Mouse (Mus musculus) hematopoietic stem cell, adult 5-6 weeks (primary cell): ENCODE data around the gene Ttc28. TPM values are rescaled to one million over a fixed set of nuclear protein-coding genes. Genes with fewer than 3 reads are reported as not detected.

Experiments
- ATAC-seq, 2 experiments: fragments of 125-278 bp in 1 of 2; replicated peaks in 1 of 2; 2 replicates each; pipeline ENCODE4 v1.8.0; 2016 to 2017; ENCODE audit warnings: inconsistent platforms in 2 of 2, mild to moderate bottlenecking in 2 of 2, moderate number of reproducible peaks in 2 of 2, low read depth in 1 of 2, moderate TSS enrichment in 1 of 2; ENCODE audit not compliant: low FRiP score in 2 of 2, poor library complexity in 2 of 2, severe bottlenecking in 2 of 2, insufficient read depth in 1 of 2, low TSS enrichment in 1 of 2
- total RNA-seq: library from RNA; stranded (forward); fragments of 172-1452, 232-1000 nt; gene quantifications from 2 replicates; pipeline ENCODE4 v1.2.3, GENCODE M21; 2017

Gene Ttc28
- total RNA-seq, 1 experiment from 2014 or later, result 2.3 TPM

GRCm38 (mm10) chr5:111313833-111314232, 434.2 kb downstream of the Ttc28 start:
- no peak for ATAC-seq

- no peak for ATAC-seq
Measured at GRCm38 (mm10) chr5:111315061-111315460, 435.5 kb downstream of the Ttc28 start.

- ATAC-seq, result no peak
Measured at GRCm38 (mm10) chr5:111317526-111317925, 437.9 kb downstream of the Ttc28 start.

- no peak for ATAC-seq
Measured at GRCm38 (mm10) chr5:111318946-111319345, 439.3 kb downstream of the Ttc28 start.

DNA sequence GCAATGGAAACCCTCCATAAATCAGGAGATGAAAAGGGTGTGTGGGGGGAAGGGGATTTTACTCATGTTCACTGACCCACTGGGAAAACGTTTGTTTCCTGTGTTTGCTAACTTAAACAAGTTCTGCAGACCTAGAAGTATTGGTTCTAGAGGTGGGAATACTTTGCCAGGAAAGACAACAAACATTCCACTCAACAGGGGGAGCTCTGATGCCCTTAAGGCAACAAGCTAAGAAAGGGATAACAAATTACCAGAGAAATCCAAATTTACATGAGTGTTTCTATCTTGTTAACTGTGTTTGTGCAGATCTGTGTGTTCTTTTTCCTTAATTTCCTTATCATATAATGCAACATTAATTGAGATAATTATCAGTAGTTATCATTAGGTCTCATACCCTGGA, 446.2 kb downstream of the Ttc28 start:
- ATAC-seq, result no peak

DNA sequence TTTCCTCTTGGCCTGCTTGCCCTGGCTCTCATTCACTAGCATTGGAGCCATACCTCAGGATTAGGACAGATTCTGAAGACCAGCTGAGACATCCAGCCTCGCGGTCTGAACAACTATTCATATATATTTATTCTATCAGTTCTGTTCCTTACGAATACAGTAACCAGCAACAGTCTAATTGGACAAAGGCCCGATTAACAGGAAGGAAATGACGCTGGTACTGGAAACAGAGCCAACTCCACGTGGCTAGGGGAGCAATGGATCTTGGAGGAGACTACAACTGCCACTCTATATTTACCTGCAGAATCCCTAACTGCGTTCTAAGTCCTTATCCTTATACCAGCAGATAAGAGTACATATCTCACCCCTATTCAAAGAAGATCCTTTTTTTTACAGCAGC, 447.8 kb downstream of the Ttc28 start:
- ATAC-seq, result no peak

DNA sequence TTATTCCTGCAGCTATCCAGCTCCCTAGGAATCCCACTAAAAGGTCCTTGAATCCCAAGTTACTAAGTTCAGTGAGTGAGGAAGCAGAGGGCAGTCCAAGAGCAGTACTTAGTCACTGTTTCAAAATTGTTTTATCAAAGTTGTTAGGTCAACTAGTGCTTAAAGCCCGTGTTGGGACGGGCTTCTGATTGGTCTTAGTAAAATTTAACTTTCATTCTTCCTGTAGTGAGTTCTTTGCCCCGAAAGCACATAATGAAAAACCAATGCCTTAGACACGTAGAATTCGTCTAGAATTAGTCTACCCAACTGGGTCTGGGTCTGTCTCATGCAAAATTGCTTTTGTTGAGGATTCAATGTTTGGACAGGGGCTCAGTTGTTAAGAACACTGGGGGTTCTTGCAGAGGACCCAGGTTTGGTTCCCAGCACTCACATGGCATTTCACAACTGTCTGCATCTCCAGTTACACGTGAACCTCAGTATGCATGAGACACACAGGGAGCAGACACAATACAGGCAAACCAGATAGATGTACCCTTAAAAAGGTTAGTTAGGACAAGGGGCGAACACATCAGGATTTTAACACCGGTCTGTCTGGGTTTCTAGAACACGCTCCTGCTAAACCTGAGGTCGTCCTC, 450.3 kb downstream of the Ttc28 start:
- peak in 1 of 2 experiments; percentile 4; a peak in 1 of 4 replicates for ATAC-seq

- ATAC-seq, result peak; percentile 89 to 92
Measured at GRCm38 (mm10) chr5:111330417-111331098, 451.0 kb downstream of the Ttc28 start, which contains the start of gene Pitpnb. Gene Pitpnb, plus strand, starts transcription at chr5:111330763.

DNA sequence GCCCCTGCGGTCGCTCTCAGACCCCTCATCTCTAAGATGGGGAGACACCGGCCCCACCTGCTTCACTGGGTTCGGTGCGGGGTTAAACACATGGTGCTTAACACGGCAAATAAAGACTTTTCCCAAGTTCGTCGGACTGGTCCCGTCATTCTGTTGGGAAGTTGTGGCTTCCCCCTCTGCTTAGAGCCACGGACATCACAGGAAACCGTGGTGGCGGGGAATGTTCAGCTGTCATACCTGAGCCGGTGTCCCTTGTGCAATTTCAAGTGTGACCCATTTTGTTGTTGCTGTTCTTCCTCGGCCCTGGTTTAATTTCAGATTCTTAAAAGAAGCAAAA, 451.5 kb downstream of the Ttc28 start:
- ATAC-seq, result no peak

GRCm38 (mm10) chr5:111335939-111336691, 456.5 kb downstream of the Ttc28 start:
- ATAC-seq, result no peak

Other genes starting within 250 kb of the Ttc28 start
- 23.3 and 24.8 TPM in 2 replicates for gene Noc4l, start 226.4 kb upstream of the Ttc28 start, total RNA-seq
- gene Ddx51, start 226.4 kb upstream of the Ttc28 start, total RNA-seq, result 4.9 and 9.2 TPM in 2 replicates
- 47.0 and 56.7 TPM in 2 replicates for gene Ep400, start 109.1 kb upstream of the Ttc28 start, total RNA-seq
- 46.0 and 75.6 TPM in 2 replicates for gene Pus1, start 99.1 kb upstream of the Ttc28 start, total RNA-seq
- 15.6 and 24.0 TPM in 2 replicates for gene Ulk1, start 69.7 kb upstream of the Ttc28 start, total RNA-seq
- 76.1 and 99.3 TPM in 2 replicates for gene Hscb, start 40.0 kb upstream of the Ttc28 start, total RNA-seq
- 37.2 and 42.2 TPM in 2 replicates for gene Chek2, start 39.8 kb upstream of the Ttc28 start, total RNA-seq